Mouse (Mus musculus) hindbrain, embryonic 13.5 days (tissue): ENCODE measurements around the gene Sugp2. TPM values are rescaled to one million over a fixed set of nuclear protein-coding genes. Genes with fewer than 3 reads are reported as not detected.

Source experiments
- ATAC-seq: fragments of 200-750 bp; cut with Nextera tagmentation; 2 replicates; pipeline ENCODE4 v1.8.0; 2017; ENCODE audit warnings: moderate TSS enrichment; ENCODE audit not compliant: low FRiP score
- H3K27ac ChIP-seq: fragments of 300-500 bp; sonication (generic); 2 replicates; pipeline ENCODE4 v1.5.1; 2015; ENCODE audit warnings: inconsistent platforms, mild to moderate bottlenecking, moderate library complexity
- H3K27me3 ChIP-seq: fragments of 300-500 bp; sonication (generic); 2 replicates; pipeline ENCODE4 v1.6.1; 2015; ENCODE audit warnings: mild to moderate bottlenecking, inconsistent platforms
- H3K36me3 ChIP-seq: fragments of 300-500 bp; sonication (generic); 2 replicates; pipeline ENCODE4 v1.6.1; 2015; ENCODE audit warnings: mild to moderate bottlenecking, inconsistent platforms
- H3K4me1 ChIP-seq: fragments of 300-500 bp; sonication (generic); replicated peaks from 2 replicates; pipeline ENCODE4 v1.6.1; 2015; ENCODE audit warnings: inconsistent platforms
- H3K4me2 ChIP-seq: fragments of 300-500 bp; sonication (generic); 2 replicates; pipeline ENCODE4 v1.6.1; 2015; ENCODE audit warnings: inconsistent platforms, mild to moderate bottlenecking, moderate library complexity
- H3K4me3 ChIP-seq: fragments of 300-500 bp; sonication (generic); 2 replicates; pipeline ENCODE4 v1.5.1; 2015; ENCODE audit warnings: mild to moderate bottlenecking, inconsistent platforms
- H3K9ac ChIP-seq: fragments of 300-500 bp; sonication (generic); 2 replicates; pipeline ENCODE4 v1.6.1; 2015; ENCODE audit warnings: mild to moderate bottlenecking, inconsistent platforms
- H3K9me3 ChIP-seq: fragments of 300-500 bp; sonication (generic); 2 replicates; pipeline ENCODE4 v1.6.1; 2016; ENCODE audit warnings: inconsistent platforms
- WGBS: fragments of 180-500 bp; shearing (Covaris S2); methylation state at CpG from one replicate; pipeline ENCODE4 v1.1.7; 2015; 5-methylcytosine and 5-hydroxymethylcytosine counted together
- polyA plus RNA-seq: library from polyadenylated mRNA; unstranded; fragments of >200 nt; fragmentation: Nextera tagmentation; extraction: Ambion mirVana; gene quantifications from 2 replicates; pipeline ENCODE4 v1.2.1, GENCODE M21; 2015

Gene Sugp2
- polyA plus RNA-seq, 1 experiment from 2014 or later = 72.1 TPM

- Histone ChIP-seq H3K9me3 (no peaks in the 10 kb centered on the region), H3K27ac (no peak overlapping the region), H3K36me3 (peaks cover 47% of the 10 kb centered on the region), H3K4me1 (no peaks in the 10 kb centered on the region), H3K9ac (no peak overlapping the region), H3K4me2 (no peak overlapping the region), H3K4me3 (no peak overlapping the region), H3K27me3 (no peaks in the 10 kb centered on the region)
- ATAC-seq = no peak
- 90% methylated on average over 3 of the region's 3 CpGs for WGBS
Observed at GRCm38 (mm10) chr8:70267674-70268073, 33.6 kb downstream of the Sugp2 start.

- H3K4me1 ChIP-seq = no peaks in the 10 kb centered on the region
- 0 out of 2 replicates have a peak overlapping the region, but pooled peaks have one; percentile 4 for H3K27ac ChIP-seq
- H3K4me2 ChIP-seq = no peak overlapping the region
- no peaks in the 10 kb centered on the region for H3K9me3 ChIP-seq
- WGBS = 54% methylated on average over 5 of the region's 5 CpGs
- H3K36me3 ChIP-seq = peaks cover 41% of the 10 kb centered on the region
- no peak for ATAC-seq
- H3K9ac ChIP-seq = no peak overlapping the region
- H3K4me3 ChIP-seq = no peak overlapping the region
- no peaks in the 10 kb centered on the region for H3K27me3 ChIP-seq
Observed at GRCm38 (mm10) chr8:70268311-70268710, 34.3 kb downstream of the Sugp2 start.

GRCm38 (mm10) chr8:70268799-70269565 is 35.0 kb downstream of the Sugp2 start:
- Histone ChIP-seq H3K36me3 (peaks cover 34% of the 10 kb centered on the region), H3K27ac (no peak overlapping the region), H3K27me3 (no peaks in the 10 kb centered on the region), H3K9me3 (no peaks in the 10 kb centered on the region), H3K9ac (no peak overlapping the region), H3K4me1 (no peaks in the 10 kb centered on the region), H3K4me2 (no peak overlapping the region), H3K4me3 (no peak overlapping the region)
- 67% methylated on average over 11 of the region's 11 CpGs for whole genome bisulfite sequencing
- ATAC-seq = no peak

- Histone ChIP-seq H3K9me3 (no peaks in the 10 kb centered on the region), H3K4me1 (no peaks in the 10 kb centered on the region), H3K27me3 (no peaks in the 10 kb centered on the region), H3K27ac (no peak overlapping the region), H3K4me2 (no peak overlapping the region), H3K9ac (no peak overlapping the region), H3K4me3 (no peak overlapping the region), H3K36me3 (no peaks in the 10 kb centered on the region)
- ATAC-seq = no peak
- WGBS = 70% methylated on average over 3 of the region's 3 CpGs
Observed at GRCm38 (mm10) chr8:70272949-70273348, 38.9 kb downstream of the Sugp2 start.

- no peak for ATAC-seq
- H3K27me3 ChIP-seq = 0 out of 2 replicates have a peak, but pooled peaks cover 4% of the 10 kb centered on the region
- peaks cover 3% of the 10 kb centered on the region; the same call in 1 of the 2 replicates for H3K4me1 ChIP-seq
- no peak overlapping the region for H3K9ac ChIP-seq
- H3K36me3 ChIP-seq = no peaks in the 10 kb centered on the region
- H3K9me3 ChIP-seq = no peaks in the 10 kb centered on the region
- no peak overlapping the region for H3K4me2 ChIP-seq
- H3K27ac ChIP-seq = no peak overlapping the region
- no peak overlapping the region for H3K4me3 ChIP-seq
Observed at GRCm38 (mm10) chr8:70274350-70274749, 40.3 kb downstream of the Sugp2 start.

- Histone ChIP-seq H3K4me1 (peaks cover 5% of the 10 kb centered on the region; the same call in 1 of the 2 replicates), H3K4me2 (no peak overlapping the region), H3K4me3 (no peak overlapping the region), H3K9me3 (no peaks in the 10 kb centered on the region), H3K27me3 (0 out of 2 replicates have a peak, but pooled peaks cover 4% of the 10 kb centered on the region), H3K9ac (no peak overlapping the region), H3K27ac (no peak overlapping the region), H3K36me3 (no peaks in the 10 kb centered on the region)
- no peak for ATAC-seq
- WGBS = 89% methylated on average over 3 of the region's 3 CpGs
Observed at GRCm38 (mm10) chr8:70276476-70276875, 42.5 kb downstream of the Sugp2 start.

- Histone ChIP-seq H3K9ac (no peak overlapping the region), H3K4me3 (no peak overlapping the region), H3K27me3 (0 out of 2 replicates have a peak, but pooled peaks cover 4% of the 10 kb centered on the region), H3K36me3 (no peaks in the 10 kb centered on the region), H3K27ac (no peak overlapping the region), H3K4me1 (peaks cover 18% of the 10 kb centered on the region), H3K4me2 (no peak overlapping the region), H3K9me3 (no peaks in the 10 kb centered on the region)
- no peak for ATAC-seq
- 65% methylated on average over 15 of the region's 15 CpGs for WGBS
Observed at GRCm38 (mm10) chr8:70278175-70278574, 44.1 kb downstream of the Sugp2 start.

- Histone ChIP-seq H3K4me2 (no peak overlapping the region), H3K9me3 (no peaks in the 10 kb centered on the region), H3K36me3 (no peaks in the 10 kb centered on the region), H3K4me1 (peaks cover 27% of the 10 kb centered on the region), H3K27me3 (0 out of 2 replicates have a peak, but pooled peaks cover 4% of the 10 kb centered on the region), H3K27ac (no peak overlapping the region), H3K4me3 (no peak overlapping the region), H3K9ac (peak overlapping the region; percentile 35; the same call in 1 of the 2 replicates)
- no peak for ATAC-seq
- WGBS = 74% methylated on average over 8 of the region's 8 CpGs
Observed at GRCm38 (mm10) chr8:70279266-70279665, 45.2 kb downstream of the Sugp2 start.

- H3K9me3 ChIP-seq = no peaks in the 10 kb centered on the region
- H3K27ac ChIP-seq = peak overlapping the region; percentile 8; the same call in 1 of the 2 replicates
- no peak overlapping the region for H3K4me3 ChIP-seq
- H3K4me1 ChIP-seq = peaks cover 36% of the 10 kb centered on the region
- no peak overlapping the region for H3K4me2 ChIP-seq
- H3K36me3 ChIP-seq = peaks cover 12% of the 10 kb centered on the region
- 56% methylated on average over 3 of the region's 3 CpGs for WGBS
- ATAC-seq = no peak
- H3K27me3 ChIP-seq = 0 out of 2 replicates have a peak, but pooled peaks cover 4% of the 10 kb centered on the region
- H3K9ac ChIP-seq = no peak overlapping the region
Observed at GRCm38 (mm10) chr8:70281001-70281400, 47.0 kb downstream of the Sugp2 start.

- peak within 1 kb of the TSS; percentile 94 for H3K9ac ChIP-seq
- peak within 1 kb of the TSS; percentile 74 for H3K4me2 ChIP-seq
- peaks cover 29% of the 10 kb centered on the region for H3K36me3 ChIP-seq
- peaks cover 36% of the 10 kb centered on the region for H3K4me1 ChIP-seq
- H3K4me3 ChIP-seq = peak within 1 kb of the TSS; percentile 75
- under 1% methylated on average over 34 of the region's 36 CpGs for WGBS
- peak within 1 kb of the TSS; percentile 55 for H3K27ac ChIP-seq
- no peaks in the 10 kb centered on the region for H3K9me3 ChIP-seq
- ATAC-seq = peak; percentile 81
- 0 out of 2 replicates have a peak, but pooled peaks cover 4% of the 10 kb centered on the region for H3K27me3 ChIP-seq
Observed at GRCm38 (mm10) chr8:70282603-70283135, 48.6 kb downstream of the Sugp2 start, which contains the start of gene Homer3. Homer3 (plus strand) TSS chr8:70282827.

- 0 out of 2 replicates have a peak, but pooled peaks cover 1% of the 10 kb centered on the region for H3K27me3 ChIP-seq
- H3K4me3 ChIP-seq = peak overlapping the region; percentile 75
- H3K4me1 ChIP-seq = peaks cover 33% of the 10 kb centered on the region
- peak; percentile 65 for ATAC-seq
- H3K36me3 ChIP-seq = peaks cover 35% of the 10 kb centered on the region
- WGBS = under 1% methylated on average over 54 of the region's 55 CpGs
- H3K9me3 ChIP-seq = no peaks in the 10 kb centered on the region
- peak overlapping the region; percentile 55 for H3K27ac ChIP-seq
- H3K9ac ChIP-seq = peak overlapping the region; percentile 94
- H3K4me2 ChIP-seq = peak overlapping the region; percentile 74
Observed at GRCm38 (mm10) chr8:70283136-70284077, 49.4 kb downstream of the Sugp2 start.

- Histone ChIP-seq H3K27me3 (no peaks in the 10 kb centered on the region), H3K4me2 (peak overlapping the region; percentile 74), H3K9ac (no peak overlapping the region), H3K36me3 (peaks cover 45% of the 10 kb centered on the region), H3K27ac (no peak overlapping the region), H3K9me3 (no peaks in the 10 kb centered on the region), H3K4me1 (peaks cover 33% of the 10 kb centered on the region), H3K4me3 (no peak overlapping the region)
- no peak for ATAC-seq
- WGBS = 74% methylated on average over 5 of the region's 5 CpGs
Observed at GRCm38 (mm10) chr8:70284421-70284820, 50.4 kb downstream of the Sugp2 start.
